Mouse (Mus musculus) telencephalon, adult 2 months (tissue): Measurements from ENCODE around the gene Ppan.

Experiments used
- DNase-seq: peaks from one replicate; pipeline ENCODE4 v3.0.0-alpha.2; 2011; ENCODE audit warnings: low read depth, low spot score

The Ppan gene

GRCm38 (mm10) chr9:20887704-20888385 is at the start of gene Ppan:
TSS of gene Ppan (plus strand) at chr9:20888175.
- peak; percentile 98 for DNase-seq

- DNase-seq = no peak
Observed at GRCm38 (mm10) chr9:20838931-20839330, 49.0 kb upstream of the Ppan start.

GRCm38 (mm10) chr9:20842211-20842610 is 45.8 kb upstream of the Ppan start:
- no peak for DNase-seq

GRCm38 (mm10) chr9:20842670-20843069 is 45.3 kb upstream of the Ppan start:
- DNase-seq = no peak

- no peak for DNase-seq
Observed at GRCm38 (mm10) chr9:20850179-20850578, 37.8 kb upstream of the Ppan start.

- DNase-seq = no peak
Observed at GRCm38 (mm10) chr9:20857131-20857530, 30.8 kb upstream of the Ppan start.

- DNase-seq = no peak
Observed at GRCm38 (mm10) chr9:20859926-20860325, 28.0 kb upstream of the Ppan start.

- DNase-seq = no peak
Observed at GRCm38 (mm10) chr9:20861821-20862220, 26.2 kb upstream of the Ppan start.

GRCm38 (mm10) chr9:20862225-20862624 is 25.8 kb upstream of the Ppan start:
- no peak for DNase-seq

GRCm38 (mm10) chr9:20866879-20867278 is 21.1 kb upstream of the Ppan start:
- DNase-seq = no peak

GRCm38 (mm10) chr9:20868448-20869001 is 19.4 kb upstream of the Ppan start, which contains the start of gene A230050P20Rik:
TSS of gene A230050P20Rik (plus strand) at chr9:20868642.
- peak; percentile 78 for DNase-seq

- DNase-seq = no peak
Observed at GRCm38 (mm10) chr9:20869246-20869645, 18.7 kb upstream of the Ppan start.

- DNase-seq = no peak
Observed at GRCm38 (mm10) chr9:20870211-20871173, 17.5 kb upstream of the Ppan start.

- no peak for DNase-seq
Observed at GRCm38 (mm10) chr9:20872991-20873390, 15.0 kb upstream of the Ppan start.

- DNase-seq = no peak
Observed at GRCm38 (mm10) chr9:20873521-20873920, 14.5 kb upstream of the Ppan start.

GRCm38 (mm10) chr9:20875021-20875790 is 12.8 kb upstream of the Ppan start:
- DNase-seq = peak; percentile 45

- DNase-seq = no peak
Observed at GRCm38 (mm10) chr9:20876318-20877117, 11.5 kb upstream of the Ppan start.

GRCm38 (mm10) chr9:20877118-20878040 is 10.6 kb upstream of the Ppan start:
- DNase-seq = no peak

- DNase-seq = peak; percentile 98
Observed at GRCm38 (mm10) chr9:20878041-20878709, 9.8 kb upstream of the Ppan start.
